10 mouse cellular contexts compared by ENCODE assay signal in genomic region chr1:156184158-156184571, GRCm38 (mm10). TPM values are rescaled to one million over a fixed set of nuclear protein-coding genes. Genes with fewer than 3 reads are reported as not detected.
DNase-seq lines count a peak whose midpoint lies in the region; ATAC-seq and TF ChIP-seq lines count a peak whose summit lies in the region.
"Had no signal": no experiment of that assay in that cellular context is flagged by ENCODE, and none has a peak within 500 bp of the region (broad histone marks: within the 10 kb centered on the region; RNA-seq: fewer than 3 reads in every experiment).

No protein-coding gene starts in this region.

- H3K4me3 ChIP-seq in liver, adult 2 months (ENCODE audit: insufficient read depth, low read depth, low read length): 0 out of 2 replicates have a peak overlapping the region, but pooled peaks have one; percentile 3
- H3K4me3 ChIP-seq in forebrain, embryonic 15.5 days: no peak overlapping the region
- H3K4me3 ChIP-seq in neural tube, embryonic 14.5 days (ENCODE audit: low read depth, low read length): no peak overlapping the region
- H3K4me3 ChIP-seq: embryonic facial prominence, embryonic 13.5 days had no signal

- H3K36me3 ChIP-seq in liver, adult 2 months (ENCODE audit: control insufficient read depth, insufficient read depth, low read length): no peaks in the 10 kb centered on the region
- no peaks in the 10 kb centered on the region for H3K36me3 ChIP-seq in forebrain, embryonic 15.5 days
- H3K36me3 ChIP-seq in neural tube, embryonic 14.5 days (ENCODE audit: control insufficient read depth, insufficient read depth, low read length): no peaks in the 10 kb centered on the region
- H3K36me3 ChIP-seq: embryonic facial prominence, embryonic 13.5 days; G1E had no signal

- H3K9me3 ChIP-seq in forebrain, embryonic 15.5 days: no peaks in the 10 kb centered on the region
- H3K9me3 ChIP-seq in neural tube, embryonic 14.5 days (ENCODE audit: control insufficient read depth, low read length): no peaks in the 10 kb centered on the region
- H3K9me3 ChIP-seq: embryonic facial prominence, embryonic 13.5 days; G1E had no signal

- H3K4me1 ChIP-seq in liver, adult 2 months (ENCODE audit: control insufficient read depth, insufficient read depth, low read length): peaks cover 11% of the 10 kb centered on the region
- peaks cover 36% of the 10 kb centered on the region for H3K4me1 ChIP-seq in forebrain, embryonic 15.5 days
- H3K4me1 ChIP-seq in neural tube, embryonic 14.5 days (ENCODE audit: control insufficient read depth, insufficient read depth, low read length): peaks cover 16% of the 10 kb centered on the region; the same call in 1 of the 2 replicates

- 0 out of 2 replicates have a peak overlapping the region, but pooled peaks have one; percentile 8 for H3K27ac ChIP-seq in liver, adult 2 months (replicated peaks; ENCODE audit: insufficient read depth, low read depth, low read length)
- H3K27ac ChIP-seq in forebrain, embryonic 15.5 days (replicated peaks): peak overlapping the region; percentile 37; the same call in 1 of the 2 replicates
- H3K27ac ChIP-seq in neural tube, embryonic 14.5 days (ENCODE audit: low read depth, low read length): no peak overlapping the region; the same call in 1 of the 2 replicates
- H3K27ac ChIP-seq: embryonic facial prominence, embryonic 13.5 days had no signal

- H3K4me2 ChIP-seq in forebrain, embryonic 15.5 days (replicated peaks): no peak overlapping the region
- no peak overlapping the region for H3K4me2 ChIP-seq in neural tube, embryonic 14.5 days (ENCODE audit: low read depth, low read length)
- H3K4me2 ChIP-seq: embryonic facial prominence, embryonic 13.5 days had no signal

- TF ChIP-seq CTCF in liver, adult 2 months (IDR thresholded peaks at IDR 0.05; ENCODE audit: low read depth, low read length): no peak

- DNase-seq in liver, adult 2 months (ENCODE audit: extremely low read depth, low read depth, low spot score): peak; percentile 73
- DNase-seq in liver: no peak
- DNase-seq in kidney, postnatal 36 days: peak; percentile 65 to 85
- DNase-seq in left cerebral cortex, postnatal 36 days (ENCODE audit: low spot score in 2 of 2): no peak
- DNase-seq in layer of hippocampus, adult 18-20 months (ENCODE audit: low spot score in 2 of 2): no peak

- H3K9ac ChIP-seq in liver, adult 2 months (ENCODE audit: low read depth, low read length): no peak overlapping the region
- H3K9ac ChIP-seq in forebrain, embryonic 15.5 days (replicated peaks): no peak overlapping the region
- no peak overlapping the region for H3K9ac ChIP-seq in neural tube, embryonic 14.5 days (replicated peaks; ENCODE audit: low read depth, low read length)
- H3K9ac ChIP-seq: embryonic facial prominence, embryonic 13.5 days had no signal

- H3K27me3 ChIP-seq in liver, adult 2 months (ENCODE audit: control insufficient read depth, insufficient read depth, low read length): no peaks in the 10 kb centered on the region
- H3K27me3 ChIP-seq in forebrain, embryonic 15.5 days: no peaks in the 10 kb centered on the region
- H3K27me3 ChIP-seq in neural tube, embryonic 14.5 days (ENCODE audit: control insufficient read depth, insufficient read depth, low read length): no peaks in the 10 kb centered on the region
- H3K27me3 ChIP-seq: embryonic facial prominence, embryonic 13.5 days had no signal

- 6% methylated on average over 11 of the region's 11 CpGs for WGBS in liver, adult 2 months
- WGBS in forebrain, embryonic 15.5 days: 21% methylated on average over 11 of the region's 11 CpGs
- 17% methylated on average over 11 of the region's 11 CpGs for WGBS in neural tube, embryonic 14.5 days

- intact Hi-C loops in left cerebral cortex, postnatal 36 days (cut with DNase I): no loop called here

- H3K79me2 ChIP-seq in liver, adult 2 months (ENCODE audit: control insufficient read depth, insufficient read depth, low read length): no peaks in the 10 kb centered on the region

- TF ChIP-seq POLR2A in liver, adult 2 months (IDR thresholded peaks at IDR 0.05; ENCODE audit: extremely low read depth, insufficient read depth, low read length): no peak

- ATAC-seq in forebrain, embryonic 15.5 days (replicated peaks): no peak
- ATAC-seq in neural tube, embryonic 14.5 days (ENCODE audit: low read depth): peak; percentile 55; the same call in 1 of the 2 replicates
- ATAC-seq in megakaryocyte progenitor cell, adult 5-6 weeks (replicated peaks; ENCODE audit: poor library complexity): no peak

RNA-seq across cellular contexts. Expression of gene Fam163a, which starts 20.7 kb away (rescaled TPM):
- not detected in 2 replicates for total RNA-seq in liver, adult 2 months (2014; rRNA removed)
- polyA plus RNA-seq in liver, adult 2 months (2012; rRNA removed): 0.02 TPM in 1 of 2 replicates, not detected in the other
- 2.4 and 3.0 TPM in 2 replicates for polyA plus RNA-seq in forebrain, embryonic 15.5 days (2015; fragmentation: Nextera tagmentation; extraction: Ambion mirVana)
- 4.9 and 5.0 TPM in 2 replicates for polyA plus RNA-seq in neural tube, embryonic 14.5 days (2014; fragmentation: Nextera tagmentation; extraction: Ambion mirVana)
- not detected in 2 replicates for total RNA-seq in megakaryocyte progenitor cell, adult 5-6 weeks (2015)
- not detected in 2 replicates for total RNA-seq in megakaryocyte progenitor cell, adult 5-6 weeks (2017)
- total RNA-seq in left cerebral cortex, postnatal 36 days (2021): 1 to 10 TPM; 8.1 to 8.9 TPM
- total RNA-seq in layer of hippocampus, adult 18-20 months (2021): 10 to 100 TPM; 13.6 to 14.1 TPM
- polyA plus RNA-seq: G1E had no signal

Comparison
In these comparisons a context has a peak if more than half of its experiments do, and no peak if none do; other contexts are left out.
1. DNase-seq: peak in liver, adult 2 months (single experiment) and kidney, postnatal 36 days (2 of 2); none in liver (single experiment), left cerebral cortex, postnatal 36 days (0 of 2) and layer of hippocampus, adult 18-20 months (0 of 2).